Mouse (Mus musculus) left cerebral cortex, adult 11 months (tissue): ENCODE measurements at regions not wholly inside any gene's neighbourhood (a gene's known extent, or its start where the extent isn't known, plus 50 kb on each side); places are given as distances from the start of the nearest gene placed in this dataset.

Experiments used
- DNase-seq: peaks from one replicate; pipeline ENCODE4 v3.0.0; 2022; ENCODE audit warnings: low spot score

GRCm38 (mm10) chr9:22937686-22938391 is 285.0 kb upstream of the Bmper start:
- no peak for DNase-seq

DNA sequence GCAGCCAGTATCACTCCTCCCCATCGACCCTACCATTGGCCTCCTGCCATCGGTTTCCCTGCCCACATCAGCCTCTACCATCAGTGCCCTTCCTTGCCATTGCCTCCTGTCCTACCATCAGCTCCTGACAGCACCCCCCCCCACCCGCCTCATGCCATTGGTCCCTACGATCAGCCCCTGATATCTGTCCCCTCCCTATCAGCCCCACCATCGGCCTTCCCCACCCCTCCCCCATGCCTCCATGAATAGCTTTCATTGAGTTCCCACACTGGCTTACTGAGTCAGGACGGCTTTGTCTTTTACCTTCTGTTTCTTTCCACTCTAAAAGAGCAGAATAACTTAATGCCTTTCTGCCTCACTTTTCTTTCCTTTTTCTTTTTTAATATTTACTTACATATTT is 277.9 kb upstream of the Bmper start:
- DNase-seq: no peak

DNA sequence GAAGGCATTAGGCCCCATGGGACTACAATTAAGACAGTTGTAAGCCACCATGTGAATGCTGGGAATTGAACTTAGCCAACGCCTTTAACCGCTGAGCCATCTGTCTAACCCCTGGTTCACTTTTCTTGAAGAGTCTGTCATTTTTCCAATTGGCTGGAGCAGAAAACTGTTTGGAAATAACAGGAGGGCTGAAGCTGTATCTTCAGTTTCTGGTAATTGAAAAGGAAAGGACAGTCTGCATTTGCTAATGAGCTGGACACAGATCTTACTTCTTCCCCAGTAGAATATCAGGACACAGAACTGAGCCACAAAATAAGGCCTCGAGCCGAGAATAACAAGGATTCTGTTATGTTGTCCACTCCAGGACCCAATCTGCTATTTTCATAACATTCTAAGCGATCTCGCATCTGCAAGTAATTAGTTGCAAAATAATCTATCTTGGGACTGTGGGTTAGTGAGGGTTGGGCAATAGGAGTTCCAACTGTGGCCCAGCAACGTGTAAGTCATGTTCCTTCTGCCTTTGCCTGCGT is 277.4 kb upstream of the Bmper start:
- no peak for DNase-seq

GRCm38 (mm10) chr9:22952571-22953442 is 270.1 kb upstream of the Bmper start:
- no peak for DNase-seq

- DNase-seq: no peak
Observed at GRCm38 (mm10) chr9:22962269-22962815, 260.5 kb upstream of the Bmper start.

DNA sequence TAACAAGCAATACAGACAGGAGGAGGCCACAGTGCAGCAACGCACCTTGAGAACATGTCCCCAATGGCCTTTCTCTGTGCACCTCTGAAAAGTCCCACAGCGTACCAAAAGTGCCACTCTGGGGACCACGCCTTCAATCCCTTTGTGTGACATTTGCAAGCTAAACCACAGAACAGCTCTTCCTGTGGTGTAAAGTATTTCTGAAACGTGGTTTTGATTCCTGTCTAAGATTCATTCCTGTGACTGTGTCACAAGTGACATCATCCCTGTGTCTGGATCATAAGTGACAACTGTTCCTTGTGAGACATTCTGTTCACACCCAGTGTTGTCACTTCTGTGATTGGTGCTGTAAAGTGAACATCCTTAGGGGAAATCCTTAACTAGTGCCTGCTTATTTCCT is 251.6 kb upstream of the Bmper start:
- no peak for DNase-seq

- DNase-seq: no peak
Observed at GRCm38 (mm10) chr9:22976748-22977147, 246.1 kb upstream of the Bmper start.

GRCm38 (mm10) chr9:22979627-22980026 is 243.2 kb upstream of the Bmper start:
- DNase-seq: no peak

- DNase-seq: no peak
Observed at GRCm38 (mm10) chr9:22989508-22989907, 233.4 kb upstream of the Bmper start.

GRCm38 (mm10) chr9:22993531-22993930 is 229.3 kb upstream of the Bmper start:
- no peak for DNase-seq

DNA sequence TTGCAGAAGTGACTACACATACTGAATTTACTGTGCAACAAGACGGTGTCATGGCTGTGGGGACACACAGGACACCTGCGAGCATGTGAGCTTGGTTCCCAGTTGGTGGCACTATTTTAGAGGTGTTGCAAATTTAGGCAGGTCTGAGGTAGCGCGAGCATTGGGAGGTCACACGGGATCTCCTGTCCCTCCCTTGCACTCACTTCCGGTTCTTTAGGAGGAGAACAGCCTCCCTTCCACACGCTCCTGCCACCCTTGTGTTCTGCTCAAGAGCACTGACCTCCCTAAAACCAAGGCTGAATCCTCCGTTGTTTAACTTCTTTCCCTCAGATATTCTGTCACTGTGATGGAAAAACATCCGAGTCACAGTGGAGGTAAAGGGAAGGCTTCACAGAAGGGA is 227.3 kb upstream of the Bmper start:
- no peak for DNase-seq

- no peak for DNase-seq
Observed at GRCm38 (mm10) chr9:22998306-22998705, 224.6 kb upstream of the Bmper start.

DNA sequence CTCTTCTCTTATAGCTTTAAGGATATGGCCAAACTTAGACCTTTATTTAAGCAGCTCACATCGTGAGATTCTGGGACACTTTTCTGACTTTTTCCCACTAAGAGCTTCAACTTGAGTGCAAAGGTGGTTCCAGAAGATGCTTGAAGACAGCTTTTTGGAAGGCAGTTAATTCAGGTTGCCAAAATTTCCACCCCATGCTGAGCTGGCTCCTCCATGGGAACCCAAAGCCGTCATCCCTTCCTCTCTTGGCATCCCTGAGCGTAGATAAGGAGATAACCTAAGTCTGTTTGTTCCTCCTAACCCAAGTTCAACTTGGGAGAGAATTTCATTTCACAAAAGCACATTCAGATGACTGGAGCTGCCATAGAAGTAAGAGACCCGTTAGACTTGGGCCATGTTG is 223.7 kb upstream of the Bmper start:
- DNase-seq: no peak

- no peak for DNase-seq
Observed at GRCm38 (mm10) chr9:23000200-23000599, 222.7 kb upstream of the Bmper start.

DNA sequence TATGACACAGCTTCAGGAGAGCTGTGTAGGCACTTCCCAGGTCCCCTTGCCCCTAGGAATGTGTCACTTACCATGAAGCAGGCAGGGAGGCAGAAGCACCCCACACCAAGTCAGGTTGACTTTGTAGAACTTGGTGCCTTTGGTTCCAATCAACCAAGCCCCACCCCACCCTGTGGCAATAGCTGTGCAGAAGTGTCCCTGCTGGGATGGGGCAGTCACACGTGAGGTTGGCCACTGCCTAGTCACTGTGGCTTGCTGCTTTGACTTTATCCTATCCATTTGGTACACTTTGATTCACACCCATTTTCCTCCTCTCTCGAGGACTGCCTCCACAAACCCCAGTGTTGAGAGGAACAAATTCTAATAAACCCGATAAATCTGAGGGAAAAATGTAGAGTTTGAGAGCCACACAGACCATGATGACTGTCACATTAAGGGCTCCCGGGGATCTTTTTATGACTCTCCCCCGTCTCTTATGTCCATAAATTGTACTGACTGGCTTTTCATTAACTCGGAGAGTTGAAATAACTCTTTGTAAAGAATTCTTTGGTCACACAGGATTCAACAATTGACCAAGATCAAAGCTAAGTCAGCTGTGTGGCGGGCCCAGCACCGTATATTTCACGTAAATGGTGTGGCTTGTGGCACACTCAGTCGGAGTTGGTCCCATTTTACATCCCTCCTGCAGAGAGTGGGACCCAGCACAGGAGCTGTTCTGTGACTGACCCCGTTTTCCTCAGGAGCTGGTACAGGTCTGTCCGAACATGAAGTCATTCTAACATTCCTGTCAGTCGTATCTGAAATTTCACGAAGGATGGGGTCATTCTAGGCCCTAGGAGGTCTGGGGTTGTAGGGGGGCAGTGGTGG is 219.4 kb upstream of the Bmper start:
- no peak for DNase-seq

- DNase-seq: no peak
Observed at GRCm38 (mm10) chr9:23005005-23005404, 217.9 kb upstream of the Bmper start.

GRCm38 (mm10) chr9:23009462-23010183 is 213.3 kb upstream of the Bmper start:
- DNase-seq: no peak

GRCm38 (mm10) chr9:23011316-23011959 is 211.4 kb upstream of the Bmper start:
- no peak for DNase-seq

GRCm38 (mm10) chr9:23012130-23012529 is 210.7 kb upstream of the Bmper start:
- DNase-seq: no peak

DNA sequence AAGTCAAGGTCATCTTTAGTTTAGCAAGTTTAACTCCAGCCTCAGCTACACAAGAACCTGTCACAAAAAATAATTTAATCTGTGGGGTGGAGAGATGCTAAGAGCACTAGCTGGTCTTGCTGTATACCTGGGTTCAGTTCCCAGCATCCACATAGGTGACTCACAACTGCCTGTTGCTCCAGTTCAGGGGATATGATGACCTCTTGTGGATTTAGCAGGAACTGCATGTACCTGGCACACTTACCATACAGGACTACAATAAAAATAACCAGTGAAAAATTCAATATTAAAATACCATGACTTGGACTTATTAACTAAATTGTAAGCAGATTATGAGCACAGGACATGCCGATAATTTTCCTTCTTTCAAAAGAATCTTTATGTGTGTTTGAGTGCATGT is 206.1 kb upstream of the Bmper start:
- no peak for DNase-seq

DNA sequence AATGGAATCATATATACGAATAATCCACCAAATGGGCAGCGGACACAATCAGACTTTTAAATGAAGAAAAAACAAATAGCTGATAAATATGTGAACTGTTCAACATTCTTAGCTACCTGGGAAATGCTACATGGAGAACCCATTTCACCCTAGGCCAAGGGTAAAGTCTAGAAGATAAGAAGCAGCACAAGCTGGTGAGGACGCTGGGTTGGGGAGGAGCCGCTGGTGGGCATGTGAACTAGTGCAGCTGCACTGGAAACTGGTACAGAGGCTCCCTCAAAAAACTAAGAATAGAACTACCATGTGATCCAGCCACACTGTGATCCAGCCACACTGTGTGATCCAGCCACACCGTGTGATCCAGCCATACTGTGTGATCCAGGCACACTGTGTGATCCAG is 198.8 kb upstream of the Bmper start:
- DNase-seq: no peak
